Mouse (Mus musculus) thymus, adult 2 months (tissue): ENCODE measurements around the gene Bahd1. TPM values are rescaled to one million over a fixed set of nuclear protein-coding genes. Genes with fewer than 3 reads are reported as not detected.

Experiments
- DNase-seq: peaks from one replicate; pipeline ENCODE4 v3.0.0; 2021
- H3K27ac ChIP-seq: fragments of 200-500 bp; 2 replicates; pipeline ENCODE4 v1.5.1; 2012; ENCODE audit warnings: low read length, control low read depth; ENCODE audit not compliant: control insufficient read depth, insufficient read depth
- H3K27me3 ChIP-seq: fragments of 200-500 bp; 2 replicates; pipeline ENCODE4 v1.6.1; 2012; ENCODE audit warnings: mild to moderate bottlenecking, low read length, moderate library complexity, mixed read lengths; ENCODE audit not compliant: control insufficient read depth, insufficient read depth
- H3K36me3 ChIP-seq: fragments of 200-500 bp; 2 replicates; pipeline ENCODE4 v1.6.1; 2012; ENCODE audit warnings: mild to moderate bottlenecking, low read length, moderate library complexity; ENCODE audit not compliant: control insufficient read depth, insufficient read depth
- H3K4me1 ChIP-seq: fragments of 200-500 bp; replicated peaks from 2 replicates; pipeline ENCODE4 v1.6.1; 2012; ENCODE audit warnings: low read length; ENCODE audit not compliant: control insufficient read depth, insufficient read depth
- H3K4me3 ChIP-seq: fragments of 200-500 bp; 2 replicates; pipeline ENCODE4 v1.5.1; 2012; ENCODE audit warnings: mild to moderate bottlenecking, low read length, control low read depth, moderate library complexity; ENCODE audit not compliant: control insufficient read depth, insufficient read depth
- CTCF ChIP-seq: fragments of 200-500 bp; IDR thresholded peaks from 2 replicates; pipeline ENCODE4 v1.5.1; 2012; ENCODE audit warnings: mild to moderate bottlenecking, control low read depth, low read length, moderate library complexity, borderline replicate concordance; ENCODE audit not compliant: control insufficient read depth, poor library complexity, insufficient read depth; ENCODE audit errors: extremely low read depth
- POLR2A ChIP-seq: fragments of 200-500 bp; IDR thresholded peaks from 2 replicates; pipeline ENCODE4 v1.6.1; 2012; ENCODE audit warnings: mild to moderate bottlenecking, low read length, control low read depth, moderate library complexity; ENCODE audit not compliant: control insufficient read depth, poor library complexity, insufficient read depth; ENCODE audit errors: extremely low read depth
- WGBS: fragments of 180-500 bp; shearing (Covaris S2); methylation state at CpG from one replicate; pipeline ENCODE4 v1.1.7; 2018; 5-methylcytosine and 5-hydroxymethylcytosine counted together
- polyA plus RNA-seq: library from polyadenylated mRNA; depleted of rRNA; stranded (reverse); fragments of >200 nt; gene quantifications from 2 replicates; pipeline ENCODE4 v1.2.3, GENCODE M21; 2012

Gene Bahd1
- polyA plus RNA-seq, 1 experiment = 38.7 TPM

DNA sequence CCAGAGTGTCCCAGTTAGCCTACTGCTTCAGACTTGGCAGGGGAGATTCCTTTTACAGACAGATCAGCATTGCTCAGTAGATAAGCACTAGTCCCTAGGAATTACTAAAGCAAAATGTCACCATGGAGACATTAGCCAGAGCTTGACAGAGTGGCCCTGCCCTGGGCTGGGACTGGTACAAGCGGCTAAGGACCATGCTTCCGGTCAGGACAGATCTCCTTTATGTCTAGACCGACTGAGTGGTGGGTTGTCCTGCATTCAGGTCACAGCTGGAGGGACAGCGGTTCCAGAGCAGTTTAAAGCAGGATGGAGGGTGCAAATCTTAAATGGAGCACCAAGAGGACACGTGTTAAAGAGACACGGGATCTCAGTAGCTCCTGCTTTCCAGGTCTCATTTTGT lies 25.8 kb downstream of the Bahd1 start:
- H3K4me1 ChIP-seq = peaks cover 13% of the 10 kb centered on the region
- H3K27ac ChIP-seq = no peak overlapping the region
- peak overlapping the region; percentile 77 for H3K4me3 ChIP-seq
- TF ChIP-seq CTCF (no peak), POLR2A (no peak)
- WGBS = 12% methylated on average over 6 of the region's 6 CpGs
- no peaks in the 10 kb centered on the region for H3K36me3 ChIP-seq
- DNase-seq = no peak
- H3K27me3 ChIP-seq = no peaks in the 10 kb centered on the region

DNA sequence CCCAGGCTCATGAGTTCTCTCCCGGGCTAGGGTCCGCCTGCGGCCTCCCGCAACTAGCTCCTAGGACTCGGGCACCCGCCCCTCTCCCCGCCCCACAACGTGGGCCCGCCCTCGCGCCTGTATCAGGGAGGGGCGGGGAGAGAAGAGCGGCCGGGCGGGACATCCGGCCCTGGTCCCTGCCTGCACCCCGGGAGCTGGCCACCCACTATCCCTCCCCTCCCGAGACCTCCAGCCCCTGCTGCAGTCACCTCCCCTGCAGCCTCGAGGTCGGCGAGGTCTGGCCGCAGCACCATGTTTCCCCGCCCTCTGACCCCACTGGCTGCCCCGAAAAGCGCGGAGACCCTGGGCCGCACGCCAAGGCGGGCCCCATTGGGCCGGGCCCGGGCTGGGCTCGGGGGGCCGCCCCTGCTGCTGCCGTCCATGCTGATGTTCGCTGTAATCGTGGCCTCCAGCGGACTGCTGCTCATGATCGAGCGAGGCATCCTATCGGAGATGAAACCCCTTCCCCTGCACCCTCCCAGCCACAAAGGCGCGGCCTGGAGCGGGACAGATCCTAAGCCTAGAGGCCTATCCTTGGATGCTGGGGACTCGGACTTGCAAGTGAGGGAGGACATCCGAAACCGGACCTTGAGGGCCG lies 26.3 kb downstream of the Bahd1 start, which contains the start of gene Chst14:
Gene Chst14, plus strand, starts transcription at position 136 of the 637 bp plus-strand sequence.
- Histone ChIP-seq H3K27ac (no peak within 1 kb of the TSS), H3K27me3 (no peaks in the 10 kb centered on the region), H3K4me3 (peak within 1 kb of the TSS; percentile 77), H3K36me3 (no peaks in the 10 kb centered on the region), H3K4me1 (peaks cover 13% of the 10 kb centered on the region)
- under 1% methylated on average over 47 of the region's 47 CpGs for WGBS
- peak; percentile 73 for DNase-seq
- TF ChIP-seq POLR2A = peak; percentile 60; the same call in 1 of the 2 replicates
- no peak for TF ChIP-seq CTCF

DNA sequence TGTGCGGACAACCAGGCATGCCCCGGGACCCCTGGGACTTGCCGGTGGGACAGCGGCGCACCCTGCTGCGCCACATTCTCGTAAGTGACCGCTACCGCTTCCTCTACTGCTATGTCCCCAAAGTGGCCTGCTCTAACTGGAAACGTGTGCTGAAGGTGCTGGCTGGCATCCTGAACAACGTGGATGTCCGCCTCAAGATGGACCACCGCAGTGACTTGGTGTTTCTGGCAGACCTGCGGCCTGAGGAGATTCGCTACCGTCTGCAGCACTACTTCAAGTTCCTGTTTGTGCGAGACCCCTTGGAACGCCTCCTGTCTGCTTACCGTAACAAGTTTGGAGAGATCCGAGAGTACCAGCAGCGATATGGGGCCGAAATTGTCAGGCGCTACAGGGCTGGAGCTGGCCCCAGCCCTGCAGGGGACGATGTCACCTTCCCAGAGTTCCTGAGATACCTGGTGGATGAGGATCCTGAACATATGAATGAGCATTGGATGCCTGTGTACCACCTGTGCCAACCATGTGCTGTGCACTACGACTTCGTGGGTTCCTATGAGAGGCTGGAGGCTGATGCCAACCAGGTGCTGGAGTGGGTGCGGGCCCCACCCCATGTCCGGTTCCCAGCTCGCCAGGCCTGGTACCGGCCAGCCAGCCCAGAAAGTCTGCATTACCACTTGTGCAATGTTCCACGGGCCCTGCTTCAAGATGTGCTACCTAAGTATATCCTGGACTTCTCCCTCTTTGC lies 27.0 kb downstream of the Bahd1 start:
- H3K36me3 ChIP-seq = no peaks in the 10 kb centered on the region
- 27% methylated on average over 31 of the region's 31 CpGs for WGBS
- TF ChIP-seq POLR2A (no peak), CTCF (no peak)
- H3K4me3 ChIP-seq = peak overlapping the region; percentile 77
- no peak for DNase-seq
- no peak overlapping the region for H3K27ac ChIP-seq
- H3K4me1 ChIP-seq = peaks cover 13% of the 10 kb centered on the region
- H3K27me3 ChIP-seq = no peaks in the 10 kb centered on the region

DNA sequence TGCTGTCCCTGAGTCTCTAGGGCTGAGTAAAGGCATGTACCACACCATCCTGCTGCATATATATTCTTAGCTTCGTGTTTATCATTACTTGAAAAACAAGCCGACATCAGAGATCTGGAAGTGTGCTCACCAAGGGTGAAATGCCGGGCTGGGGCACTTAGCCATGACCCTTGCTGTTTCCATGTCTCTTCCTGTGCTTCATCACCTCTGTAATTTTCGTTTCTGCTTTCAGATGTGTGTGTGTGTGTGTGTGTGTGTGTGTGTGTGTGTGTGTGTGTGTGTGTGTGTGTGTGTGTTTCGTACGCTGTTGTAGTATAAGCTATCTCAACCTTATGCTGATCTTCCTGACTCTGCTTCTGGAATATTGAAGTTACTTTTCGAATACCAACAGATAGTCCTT lies 41.2 kb downstream of the Bahd1 start:
- Histone ChIP-seq H3K27me3 (no peaks in the 10 kb centered on the region), H3K27ac (no peak overlapping the region), H3K4me1 (no peaks in the 10 kb centered on the region), H3K4me3 (no peak overlapping the region), H3K36me3 (no peaks in the 10 kb centered on the region)
- DNase-seq = no peak
- WGBS = 78% methylated on average over 7 of the region's 7 CpGs
- TF ChIP-seq POLR2A (no peak), CTCF (no peak)

DNA sequence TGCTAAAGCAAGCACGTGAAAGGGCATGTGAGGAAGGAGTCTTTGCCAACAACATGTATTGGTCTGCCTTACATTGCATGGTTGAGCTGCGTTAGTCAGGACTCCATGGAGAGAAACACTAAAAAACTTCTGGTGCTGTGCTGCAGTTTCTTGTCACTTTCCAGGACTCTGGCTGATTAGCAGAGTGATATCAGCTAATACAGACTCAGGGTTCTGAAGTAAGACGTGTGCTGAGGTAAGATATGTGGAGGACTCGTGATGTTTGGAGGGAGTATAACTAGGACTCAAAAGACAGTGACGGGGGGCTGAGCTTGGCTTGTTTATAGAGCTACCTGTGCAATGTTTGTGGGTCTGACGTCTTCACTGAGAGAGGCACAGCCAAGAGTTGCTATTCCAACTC lies 43.1 kb downstream of the Bahd1 start:
- Histone ChIP-seq H3K4me1 (no peaks in the 10 kb centered on the region), H3K27me3 (no peaks in the 10 kb centered on the region), H3K36me3 (no peaks in the 10 kb centered on the region), H3K4me3 (no peak overlapping the region), H3K27ac (no peak overlapping the region)
- no peak for DNase-seq
- TF ChIP-seq POLR2A (no peak), CTCF (no peak)
- 99% methylated on average over 6 of the region's 6 CpGs for WGBS

DNA sequence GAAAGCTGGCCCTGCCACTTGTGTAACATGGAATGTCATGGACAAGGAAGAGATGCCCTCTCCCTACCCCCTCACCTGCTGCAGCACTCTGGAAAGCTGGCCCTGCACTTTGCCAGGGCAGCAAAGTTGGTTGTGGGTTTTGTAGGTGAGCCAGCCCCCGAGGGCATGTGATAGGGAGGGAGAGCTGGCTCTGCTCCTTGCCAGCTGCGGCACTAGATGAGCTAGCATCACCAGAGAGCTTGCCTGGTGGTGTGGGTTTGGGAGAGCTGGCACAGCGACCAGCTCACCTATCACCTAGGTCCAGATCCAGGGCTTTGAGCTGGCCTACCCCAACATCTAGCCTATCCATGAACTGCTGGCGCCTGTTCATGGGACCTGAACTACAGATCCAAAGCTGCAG lies 48.6 kb downstream of the Bahd1 start:
- 83% methylated on average over 4 of the region's 4 CpGs for WGBS
- no peak for TF ChIP-seq POLR2A
- no peak for TF ChIP-seq CTCF
- no peak for DNase-seq

DNA sequence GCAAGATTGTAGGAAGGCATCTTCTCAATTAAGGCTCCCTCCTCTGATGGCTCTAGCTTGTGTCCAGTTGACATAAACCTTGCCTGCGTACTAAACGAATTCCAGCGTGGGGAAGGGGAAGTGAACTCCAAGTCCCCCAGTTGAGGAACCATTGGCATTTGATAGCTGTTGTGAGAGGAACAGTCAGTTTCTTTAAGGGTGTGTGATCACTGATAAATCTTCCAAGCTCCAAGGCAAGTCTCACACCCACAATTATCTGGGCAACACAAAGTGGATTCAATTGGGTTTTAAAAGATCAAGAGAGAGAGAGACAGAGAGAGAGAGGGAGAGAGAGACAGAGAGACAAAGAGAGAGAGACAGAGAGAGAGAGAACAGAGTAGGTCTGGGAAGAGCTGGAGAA lies 49.5 kb downstream of the Bahd1 start:
- 52% methylated on average over 3 of the region's 3 CpGs for WGBS

More for the DNA sequence above, 48.6 kb downstream of the Bahd1 start:
- H3K27ac ChIP-seq = no peak overlapping the region
- no peaks in the 10 kb centered on the region for H3K4me1 ChIP-seq
- no peak overlapping the region for H3K4me3 ChIP-seq
- no peaks in the 10 kb centered on the region for H3K36me3 ChIP-seq
- no peaks in the 10 kb centered on the region for H3K27me3 ChIP-seq

More for the DNA sequence above, 49.5 kb downstream of the Bahd1 start:
- TF ChIP-seq POLR2A = no peak
- TF ChIP-seq CTCF = no peak
- no peak for DNase-seq
- Histone ChIP-seq H3K4me3 (no peak overlapping the region), H3K36me3 (no peaks in the 10 kb centered on the region), H3K4me1 (no peaks in the 10 kb centered on the region), H3K27me3 (no peaks in the 10 kb centered on the region), H3K27ac (no peak overlapping the region)
